ENCODE assay signal across 10 mouse cellular contexts in genomic region chr8:114670801-114671200, GRCm38 (mm10).
"Had no signal": no experiment of that assay in that cellular context is flagged by ENCODE, and none has a peak within 500 bp of the region (broad histone marks: within the 10 kb centered on the region; RNA-seq: fewer than 3 reads in every experiment).

No protein-coding gene starts in this region.

- H3K4me1 ChIP-seq: liver, embryonic 12.5 days; midbrain, embryonic 12.5 days had no signal

- ATAC-seq: liver, embryonic 12.5 days; midbrain, embryonic 16.5 days had no signal

- H3K9ac ChIP-seq: limb, embryonic 15.5 days; liver, embryonic 12.5 days; midbrain, embryonic 12.5 days; neural tube, embryonic 13.5 days had no signal

- H3K4me3 ChIP-seq: limb, embryonic 15.5 days; liver, embryonic 12.5 days; midbrain, embryonic 12.5 days; neural tube, embryonic 13.5 days had no signal

- H3K4me2 ChIP-seq: limb, embryonic 15.5 days; liver, embryonic 12.5 days; midbrain, embryonic 12.5 days; neural tube, embryonic 13.5 days had no signal

- H3K9me3 ChIP-seq: limb, embryonic 15.5 days; liver, embryonic 12.5 days; midbrain, embryonic 12.5 days; neural tube, embryonic 13.5 days had no signal

- H3K36me3 ChIP-seq: limb, embryonic 15.5 days; liver, embryonic 12.5 days; midbrain, embryonic 12.5 days; neural tube, embryonic 13.5 days had no signal

- H3K27me3 ChIP-seq: liver, embryonic 12.5 days; neural tube, embryonic 13.5 days had no signal

- H3K27ac ChIP-seq: limb, embryonic 15.5 days; liver, embryonic 12.5 days; midbrain, embryonic 12.5 days; neural tube, embryonic 13.5 days had no signal

- DNase-seq: kidney, adult 11 months; retina, postnatal 1 day; right cerebral cortex, postnatal 4 days; thymus, adult 18-20 months; thymus, postnatal 14 days had no signal
